Mouse (Mus musculus): Measurements from ENCODE around the gene Plxna1. TPM values are rescaled to one million over a fixed set of nuclear protein-coding genes. Genes with fewer than 3 reads are reported as not detected.

The Plxna1 gene
- polyA plus RNA-seq, 1 experiment from 2014 or later = 9.2 TPM

GRCm38 (mm10) chr6:89351441-89352137 lies 10.8 kb downstream of the Plxna1 start:
- H3K4me2 ChIP-seq (replicated peaks; ENCODE audit: low read depth) = no peak overlapping the region
- 0 out of 2 replicates have a peak, but pooled peaks have one; percentile 20 for ATAC-seq
- H3K4me3 ChIP-seq (ENCODE audit: low read depth, low read length) = no peak overlapping the region
- peaks cover 38% of the 10 kb centered on the region for H3K36me3 ChIP-seq (ENCODE audit: control insufficient read depth, insufficient read depth)
- 0 out of 2 replicates have a peak, but pooled peaks cover 3% of the 10 kb centered on the region for H3K4me1 ChIP-seq (replicated peaks; ENCODE audit: control insufficient read depth, insufficient read depth, low read length)
- 50% methylated on average over 5 of the region's 5 CpGs for WGBS
- H3K27me3 ChIP-seq (replicated peaks; ENCODE audit: control insufficient read depth, insufficient read depth, low read length) = no peaks in the 10 kb centered on the region
- H3K9ac ChIP-seq (ENCODE audit: low read depth, low read length) = no peak overlapping the region
- peak; percentile 59 for TF ChIP-seq CTCF (IDR thresholded peaks at IDR 0.05; ENCODE audit: low read depth)
- no peaks in the 10 kb centered on the region for H3K9me3 ChIP-seq (ENCODE audit: control insufficient read depth)
- peak overlapping the region; percentile 41 for H3K27ac ChIP-seq (ENCODE audit: low read depth, low read length)

- 92% methylated on average over 2 of the region's 2 CpGs for WGBS
- Histone ChIP-seq H3K9ac (ENCODE audit: low read depth, low read length) (0 out of 2 replicates have a peak overlapping the region, but pooled peaks have one; percentile 7), H3K4me1 (replicated peaks; ENCODE audit: control insufficient read depth, insufficient read depth, low read length) (peaks cover 7% of the 10 kb centered on the region), H3K4me3 (ENCODE audit: low read depth, low read length) (no peak overlapping the region), H3K27ac (ENCODE audit: low read depth, low read length) (no peak overlapping the region), H3K36me3 (ENCODE audit: control insufficient read depth, insufficient read depth) (peaks cover 38% of the 10 kb centered on the region), H3K9me3 (ENCODE audit: control insufficient read depth) (no peaks in the 10 kb centered on the region), H3K4me2 (replicated peaks; ENCODE audit: low read depth) (no peak overlapping the region), H3K27me3 (replicated peaks; ENCODE audit: control insufficient read depth, insufficient read depth, low read length) (no peaks in the 10 kb centered on the region)
- TF ChIP-seq CTCF (IDR thresholded peaks at IDR 0.05; ENCODE audit: low read depth) = no peak
- no peak for ATAC-seq
These were observed 11.9 kb downstream of the Plxna1 start for GRCm38 (mm10) chr6:89350520-89350919.

- Histone ChIP-seq H3K27ac (ENCODE audit: low read depth, low read length) (no peak overlapping the region), H3K9ac (ENCODE audit: low read depth, low read length) (0 out of 2 replicates have a peak overlapping the region, but pooled peaks have one; percentile 7), H3K27me3 (replicated peaks; ENCODE audit: control insufficient read depth, insufficient read depth, low read length) (no peaks in the 10 kb centered on the region), H3K9me3 (ENCODE audit: control insufficient read depth) (no peaks in the 10 kb centered on the region), H3K4me2 (replicated peaks; ENCODE audit: low read depth) (no peak overlapping the region), H3K36me3 (ENCODE audit: control insufficient read depth, insufficient read depth) (peaks cover 34% of the 10 kb centered on the region; the same call in 1 of the 2 replicates), H3K4me1 (replicated peaks; ENCODE audit: control insufficient read depth, insufficient read depth, low read length) (peaks cover 11% of the 10 kb centered on the region), H3K4me3 (ENCODE audit: low read depth, low read length) (no peak overlapping the region)
- no peak for ATAC-seq
- WGBS = 60% methylated on average over 1 of the region's 1 CpGs
- TF ChIP-seq CTCF (IDR thresholded peaks at IDR 0.05; ENCODE audit: low read depth) = no peak
These were observed 12.3 kb downstream of the Plxna1 start for GRCm38 (mm10) chr6:89350037-89350515.

GRCm38 (mm10) chr6:89348363-89348762 lies 14.1 kb downstream of the Plxna1 start:
- 87% methylated on average over 9 of the region's 9 CpGs for WGBS
- no peak overlapping the region for H3K4me2 ChIP-seq (replicated peaks; ENCODE audit: low read depth)
- no peaks in the 10 kb centered on the region for H3K9me3 ChIP-seq (ENCODE audit: control insufficient read depth)
- H3K4me3 ChIP-seq (ENCODE audit: low read depth, low read length) = no peak overlapping the region
- ATAC-seq = no peak
- peaks cover 31% of the 10 kb centered on the region; the same call in 1 of the 2 replicates for H3K36me3 ChIP-seq (ENCODE audit: control insufficient read depth, insufficient read depth)
- peaks cover 11% of the 10 kb centered on the region for H3K4me1 ChIP-seq (replicated peaks; ENCODE audit: control insufficient read depth, insufficient read depth, low read length)
- H3K27me3 ChIP-seq (replicated peaks; ENCODE audit: control insufficient read depth, insufficient read depth, low read length) = no peaks in the 10 kb centered on the region
- H3K27ac ChIP-seq (ENCODE audit: low read depth, low read length) = no peak overlapping the region
- no peak overlapping the region for H3K9ac ChIP-seq (ENCODE audit: low read depth, low read length)
- no peak for TF ChIP-seq CTCF (IDR thresholded peaks at IDR 0.05; ENCODE audit: low read depth)

DNA sequence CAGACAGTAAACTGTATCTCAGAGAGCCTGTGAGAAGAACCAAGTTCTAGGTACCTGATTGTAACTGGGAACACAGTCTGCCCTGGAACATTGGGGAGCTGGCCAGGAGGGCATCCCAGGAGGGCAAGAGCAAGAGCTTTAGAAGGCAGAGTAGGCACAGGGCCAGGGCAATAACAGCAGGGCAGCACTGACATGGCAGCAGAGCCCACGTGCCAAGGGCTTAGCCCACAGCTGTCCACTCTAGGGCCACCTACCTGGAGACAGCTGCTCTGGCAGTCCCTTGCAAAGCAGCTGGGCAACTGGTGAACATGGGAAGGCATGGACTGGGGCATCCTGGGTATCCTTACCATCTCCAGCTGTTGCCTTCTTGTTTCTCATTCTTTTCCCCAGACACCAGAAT lies 14.6 kb downstream of the Plxna1 start:
- WGBS = 100% methylated on average over 1 of the region's 1 CpGs
- no peak for TF ChIP-seq CTCF (IDR thresholded peaks at IDR 0.05; ENCODE audit: low read depth)
- H3K4me1 ChIP-seq (replicated peaks; ENCODE audit: control insufficient read depth, insufficient read depth, low read length) = peaks cover 11% of the 10 kb centered on the region
- H3K27me3 ChIP-seq (replicated peaks; ENCODE audit: control insufficient read depth, insufficient read depth, low read length) = no peaks in the 10 kb centered on the region
- no peak for ATAC-seq
- H3K4me3 ChIP-seq (ENCODE audit: low read depth, low read length) = no peak overlapping the region
- H3K9me3 ChIP-seq (ENCODE audit: control insufficient read depth) = no peaks in the 10 kb centered on the region
- no peak overlapping the region for H3K4me2 ChIP-seq (replicated peaks; ENCODE audit: low read depth)
- no peak overlapping the region for H3K9ac ChIP-seq (ENCODE audit: low read depth, low read length)
- peaks cover 35% of the 10 kb centered on the region; the same call in 1 of the 2 replicates for H3K36me3 ChIP-seq (ENCODE audit: control insufficient read depth, insufficient read depth)
- no peak overlapping the region for H3K27ac ChIP-seq (ENCODE audit: low read depth, low read length)

GRCm38 (mm10) chr6:89345855-89346254 lies 16.6 kb downstream of the Plxna1 start:
- TF ChIP-seq CTCF (IDR thresholded peaks at IDR 0.05; ENCODE audit: low read depth) = no peak
- H3K4me1 ChIP-seq (replicated peaks; ENCODE audit: control insufficient read depth, insufficient read depth, low read length) = peaks cover 8% of the 10 kb centered on the region
- no peak for ATAC-seq
- no peaks in the 10 kb centered on the region for H3K27me3 ChIP-seq (replicated peaks; ENCODE audit: control insufficient read depth, insufficient read depth, low read length)
- H3K9me3 ChIP-seq (ENCODE audit: control insufficient read depth) = no peaks in the 10 kb centered on the region
- H3K4me3 ChIP-seq (ENCODE audit: low read depth, low read length) = no peak overlapping the region
- H3K36me3 ChIP-seq (ENCODE audit: control insufficient read depth, insufficient read depth) = peaks cover 49% of the 10 kb centered on the region
- no peak overlapping the region; the same call in 1 of the 2 replicates for H3K9ac ChIP-seq (ENCODE audit: low read depth, low read length)
- WGBS = 94% methylated on average over 1 of the region's 1 CpGs
- no peak overlapping the region for H3K27ac ChIP-seq (ENCODE audit: low read depth, low read length)
- no peak overlapping the region for H3K4me2 ChIP-seq (replicated peaks; ENCODE audit: low read depth)

Data from intestine, postnatal 0 days (tissue).